Mouse (Mus musculus): ENCODE measurements at regions not wholly inside any gene's neighbourhood (a gene's known extent, or its start where the extent isn't known, plus 50 kb on each side); places are given as distances from the start of the nearest gene placed in this dataset.

DNA sequence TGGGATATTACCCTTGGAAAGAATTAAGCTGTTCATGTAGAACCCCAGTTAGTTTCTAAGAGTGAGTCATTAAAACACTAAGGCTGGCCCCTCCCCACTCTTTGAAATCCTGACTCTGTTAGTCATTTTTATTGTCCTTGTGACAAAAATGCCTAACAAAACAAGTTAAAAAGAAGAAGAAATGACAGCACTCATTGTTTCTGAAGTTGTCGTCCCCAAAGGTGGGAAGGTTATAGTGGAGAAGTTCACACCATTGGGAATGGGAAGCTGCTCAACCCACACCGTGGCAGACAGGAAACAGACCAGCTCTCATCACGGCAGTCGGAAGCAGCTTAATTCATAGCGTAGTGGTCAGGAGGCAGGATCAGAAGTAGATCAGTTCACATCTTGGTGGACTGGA, 128.4 kb upstream of the Auts2 start:
- Histone ChIP-seq H3K9me3 (no peaks in the 10 kb centered on the region), H3K4me3 (no peak overlapping the region), H3K27me3 (peaks cover 5% of the 10 kb centered on the region; the same call in 1 of the 2 replicates), H3K36me3 (no peaks in the 10 kb centered on the region), H3K9ac (no peak overlapping the region), H3K4me1 (replicated peaks) (0 out of 2 replicates have a peak, but pooled peaks cover 4% of the 10 kb centered on the region), H3K27ac (replicated peaks) (no peak overlapping the region), H3K4me2 (no peak overlapping the region)
- 36% methylated on average over 5 of the region's 5 CpGs for WGBS
- no peak for ATAC-seq (ENCODE audit: low read depth)

DNA sequence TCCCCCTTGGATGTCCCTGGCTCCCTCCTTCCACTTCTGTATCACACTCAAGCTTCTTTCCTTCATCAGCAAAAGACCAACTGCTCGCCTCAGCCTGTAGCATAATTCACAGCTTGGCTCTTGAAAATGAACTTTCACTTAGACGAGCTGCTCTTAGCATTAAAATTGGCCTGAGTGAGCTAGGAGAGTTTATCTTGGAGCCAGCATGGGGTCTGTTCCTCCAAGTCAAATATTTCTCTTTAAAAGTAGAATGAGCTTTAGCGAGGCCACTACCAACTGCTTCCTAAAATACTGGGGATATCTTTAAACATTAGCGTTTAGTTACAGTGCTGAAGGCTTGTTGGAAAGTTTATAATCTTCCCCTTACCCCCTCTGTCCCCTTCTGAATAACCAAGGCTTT, 124.2 kb upstream of the Auts2 start:
- peaks cover 4% of the 10 kb centered on the region; the same call in 1 of the 2 replicates for H3K27me3 ChIP-seq
- no peak overlapping the region for H3K9ac ChIP-seq
- H3K4me1 ChIP-seq (replicated peaks), result no peaks in the 10 kb centered on the region
- H3K36me3 ChIP-seq, result no peaks in the 10 kb centered on the region
- H3K4me2 ChIP-seq, result no peak overlapping the region
- WGBS, result 61% methylated on average over 4 of the region's 4 CpGs
- H3K9me3 ChIP-seq, result no peaks in the 10 kb centered on the region
- ATAC-seq (ENCODE audit: low read depth), result no peak
- no peak overlapping the region for H3K4me3 ChIP-seq
- no peak overlapping the region for H3K27ac ChIP-seq (replicated peaks)

DNA sequence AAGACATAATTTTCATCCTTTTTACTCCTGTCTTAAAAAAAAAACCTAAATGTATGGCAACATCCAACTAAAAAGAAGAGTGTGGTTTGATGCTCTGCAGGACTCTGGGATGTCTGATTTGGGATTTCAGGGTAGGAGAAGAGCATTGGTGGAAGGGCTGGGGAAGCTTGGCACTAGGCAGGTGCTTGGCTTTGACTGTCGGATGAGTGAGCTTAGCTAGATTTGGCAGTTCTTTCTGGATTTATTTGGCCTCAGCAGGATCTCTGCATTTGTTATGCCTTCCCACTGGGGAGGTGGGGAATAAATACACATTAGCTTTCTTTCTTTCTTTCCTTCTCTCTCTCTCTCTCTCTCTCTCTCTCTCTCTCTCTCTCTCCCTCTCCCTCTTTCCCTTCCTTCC, 118.1 kb upstream of the Auts2 start:
- Histone ChIP-seq H3K36me3 (no peaks in the 10 kb centered on the region), H3K9me3 (0 out of 2 replicates have a peak, but pooled peaks cover 5% of the 10 kb centered on the region), H3K4me1 (replicated peaks) (no peaks in the 10 kb centered on the region), H3K27me3 (no peaks in the 10 kb centered on the region), H3K4me2 (no peak overlapping the region), H3K4me3 (no peak overlapping the region), H3K9ac (no peak overlapping the region), H3K27ac (replicated peaks) (no peak overlapping the region)
- WGBS, result 43% methylated on average over 1 of the region's 1 CpGs
- no peak for ATAC-seq (ENCODE audit: low read depth)

DNA sequence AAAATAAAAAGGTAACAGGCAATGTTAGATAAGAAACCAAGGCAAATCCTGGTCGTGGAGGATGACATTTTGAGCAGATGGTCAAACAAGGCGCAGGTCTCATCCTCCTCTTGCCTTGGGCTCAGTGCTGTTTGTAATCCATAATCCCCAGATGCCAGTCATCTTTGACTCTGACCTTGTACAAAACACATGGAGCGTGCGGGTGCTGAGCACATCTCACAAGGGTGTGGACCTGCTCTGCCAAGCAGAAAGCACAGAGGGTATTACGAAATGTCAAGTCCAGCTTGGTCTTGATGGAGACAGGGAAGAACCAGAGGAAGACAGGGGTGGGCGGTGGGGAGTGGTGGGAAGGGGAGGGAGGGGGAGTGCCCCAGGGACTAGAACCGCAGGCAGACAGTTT, 116.9 kb upstream of the Auts2 start:
- Histone ChIP-seq H3K9ac (no peak overlapping the region), H3K4me1 (replicated peaks) (no peaks in the 10 kb centered on the region), H3K27me3 (no peaks in the 10 kb centered on the region), H3K36me3 (no peaks in the 10 kb centered on the region), H3K27ac (replicated peaks) (no peak overlapping the region), H3K4me2 (no peak overlapping the region), H3K4me3 (no peak overlapping the region), H3K9me3 (0 out of 2 replicates have a peak, but pooled peaks cover 5% of the 10 kb centered on the region)
- no peak for ATAC-seq (ENCODE audit: low read depth)
- 78% methylated on average over 7 of the region's 7 CpGs for WGBS

DNA sequence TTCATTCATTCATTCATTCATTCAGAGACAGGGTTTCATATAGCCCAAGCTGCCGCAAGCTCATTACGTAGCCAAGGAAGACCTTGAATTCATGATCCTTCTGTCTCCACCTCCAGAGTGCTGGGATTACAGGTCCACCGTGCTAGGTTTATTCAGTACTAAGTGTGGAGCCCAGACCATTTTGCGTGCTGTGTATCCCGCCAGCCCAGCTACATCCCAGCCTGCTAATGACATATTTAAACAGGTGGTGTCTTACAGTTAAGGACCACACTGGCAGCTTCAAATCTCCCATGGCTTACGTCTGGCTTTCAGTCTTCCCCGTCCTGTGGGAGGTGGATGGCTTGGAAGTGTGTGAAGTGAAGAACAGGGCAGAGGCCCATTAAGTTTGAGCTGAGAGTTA, 111.2 kb upstream of the Auts2 start:
- Histone ChIP-seq H3K36me3 (no peaks in the 10 kb centered on the region), H3K27ac (replicated peaks) (no peak overlapping the region), H3K4me2 (no peak overlapping the region), H3K9me3 (0 out of 2 replicates have a peak, but pooled peaks cover 5% of the 10 kb centered on the region), H3K4me1 (replicated peaks) (peaks cover 5% of the 10 kb centered on the region; the same call in 1 of the 2 replicates), H3K9ac (no peak overlapping the region), H3K4me3 (no peak overlapping the region), H3K27me3 (no peaks in the 10 kb centered on the region)
- no peak for ATAC-seq (ENCODE audit: low read depth)
- 83% methylated on average over 7 of the region's 7 CpGs for WGBS

DNA sequence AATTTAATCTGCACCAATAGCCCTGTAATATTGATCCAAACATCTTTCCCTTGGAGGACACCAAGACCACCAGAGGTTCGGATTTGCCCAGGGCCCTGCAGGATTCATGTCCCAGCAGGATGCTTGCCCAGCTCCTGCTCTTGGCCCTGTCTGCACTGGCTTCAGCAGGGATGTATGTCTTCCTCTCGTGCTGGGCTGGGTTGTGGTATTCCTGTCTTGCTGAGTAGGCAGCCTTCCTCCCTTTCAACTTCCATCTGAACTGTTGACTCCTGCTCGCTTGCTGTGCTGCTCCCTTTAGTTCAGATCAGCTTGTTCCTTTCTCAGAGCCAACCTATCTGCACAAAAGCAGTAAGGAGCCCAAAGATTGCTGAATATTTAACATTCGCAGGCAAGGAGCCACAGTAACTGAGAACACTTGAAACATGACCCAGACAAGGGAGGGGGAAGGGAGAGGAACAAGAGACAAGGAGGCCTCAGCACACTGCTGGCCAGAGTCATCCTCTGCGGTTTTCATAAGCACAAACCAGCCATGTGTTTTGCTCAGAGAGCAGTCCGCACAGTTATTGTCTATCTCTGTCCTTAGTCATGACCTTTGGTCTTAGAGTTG, 110.7 kb upstream of the Auts2 start:
- H3K27ac ChIP-seq (replicated peaks), result no peak overlapping the region
- H3K4me3 ChIP-seq, result no peak overlapping the region
- H3K4me1 ChIP-seq (replicated peaks), result peaks cover 5% of the 10 kb centered on the region; the same call in 1 of the 2 replicates
- 0 out of 2 replicates have a peak, but pooled peaks cover 5% of the 10 kb centered on the region for H3K9me3 ChIP-seq
- H3K4me2 ChIP-seq, result no peak overlapping the region
- H3K27me3 ChIP-seq, result peaks cover under 1% of the 10 kb centered on the region; the same call in 1 of the 2 replicates
- no peaks in the 10 kb centered on the region for H3K36me3 ChIP-seq
- WGBS, result 42% methylated on average over 6 of the region's 6 CpGs
- no peak overlapping the region for H3K9ac ChIP-seq
- no peak for ATAC-seq (ENCODE audit: low read depth)

DNA sequence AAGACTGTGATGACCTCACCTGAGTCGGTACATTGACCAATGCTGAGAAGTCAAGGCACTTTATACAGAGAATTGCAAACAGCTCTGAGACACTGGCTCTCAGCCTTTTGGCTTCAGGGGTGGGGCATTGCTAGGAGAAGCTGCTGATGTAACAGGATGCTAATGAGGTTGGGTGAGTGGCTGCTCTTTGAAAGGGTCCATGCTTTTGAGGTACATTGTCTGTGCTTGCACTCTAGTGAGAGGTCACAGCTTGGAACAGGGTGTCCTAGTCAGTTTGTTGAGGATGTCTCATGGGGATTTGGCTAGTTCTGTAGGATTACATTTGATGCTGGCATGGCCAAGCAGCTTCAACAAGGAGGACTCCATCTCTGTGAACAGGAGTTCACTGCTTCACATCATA, 109.1 kb upstream of the Auts2 start:
- H3K4me2 ChIP-seq, result no peak overlapping the region
- peaks cover 6% of the 10 kb centered on the region; the same call in 1 of the 2 replicates for H3K27me3 ChIP-seq
- no peak overlapping the region for H3K9ac ChIP-seq
- no peak overlapping the region for H3K27ac ChIP-seq (replicated peaks)
- H3K4me3 ChIP-seq, result no peak overlapping the region
- no peak for ATAC-seq (ENCODE audit: low read depth)
- H3K4me1 ChIP-seq (replicated peaks), result peaks cover 5% of the 10 kb centered on the region; the same call in 1 of the 2 replicates
- no peaks in the 10 kb centered on the region for H3K36me3 ChIP-seq
- 46% methylated on average over 1 of the region's 1 CpGs for WGBS
- 0 out of 2 replicates have a peak, but pooled peaks cover 4% of the 10 kb centered on the region for H3K9me3 ChIP-seq

DNA sequence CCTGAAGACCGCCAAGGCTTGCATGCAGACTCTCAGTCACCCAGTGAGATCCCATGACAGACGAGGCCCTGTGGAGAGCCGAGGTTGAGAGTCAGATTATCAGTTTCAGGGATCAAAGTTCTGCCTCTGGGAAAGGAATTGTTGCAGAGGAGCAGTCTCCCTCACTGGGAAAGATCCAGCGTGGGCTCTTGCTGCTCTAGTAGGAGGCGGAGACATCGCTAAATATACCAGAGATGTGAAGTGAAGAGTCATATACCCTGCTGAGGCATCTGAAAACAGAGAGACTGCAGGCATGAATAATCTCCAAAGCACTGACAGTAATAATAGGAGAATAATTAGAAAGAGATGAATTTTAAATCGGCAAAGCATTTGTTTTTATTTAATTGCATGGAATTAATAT, 106.6 kb upstream of the Auts2 start:
- ATAC-seq (ENCODE audit: low read depth), result no peak
- Histone ChIP-seq H3K4me3 (no peak overlapping the region), H3K36me3 (no peaks in the 10 kb centered on the region), H3K4me2 (no peak overlapping the region), H3K9me3 (no peaks in the 10 kb centered on the region), H3K27ac (replicated peaks) (no peak overlapping the region), H3K4me1 (replicated peaks) (peaks cover 5% of the 10 kb centered on the region; the same call in 1 of the 2 replicates), H3K27me3 (peaks cover 6% of the 10 kb centered on the region; the same call in 1 of the 2 replicates), H3K9ac (no peak overlapping the region)
- WGBS, result 64% methylated on average over 7 of the region's 7 CpGs

DNA sequence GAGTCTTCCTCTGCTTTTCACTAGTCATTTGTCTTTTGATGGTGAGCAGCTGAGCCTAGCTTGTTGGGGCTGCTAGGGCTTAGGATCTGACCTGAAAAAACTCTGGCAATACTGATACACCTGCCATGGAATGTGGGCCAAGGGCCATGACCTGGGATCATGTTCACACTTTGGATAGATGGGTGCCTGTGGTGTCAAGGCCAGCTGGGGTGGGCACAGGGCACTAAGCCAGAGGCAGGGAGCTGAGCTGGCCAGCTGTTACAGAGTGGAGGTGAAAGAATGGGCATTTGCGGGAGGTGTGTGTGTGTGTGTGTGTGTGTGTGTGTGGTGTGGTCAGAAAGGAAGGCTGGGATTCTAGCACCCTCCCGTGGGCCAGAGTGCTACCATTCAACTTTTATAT, 105.6 kb upstream of the Auts2 start:
- Histone ChIP-seq H3K4me2 (no peak overlapping the region), H3K27me3 (peaks cover 6% of the 10 kb centered on the region; the same call in 1 of the 2 replicates), H3K9me3 (no peaks in the 10 kb centered on the region), H3K4me3 (no peak overlapping the region), H3K36me3 (no peaks in the 10 kb centered on the region), H3K9ac (no peak overlapping the region), H3K27ac (replicated peaks) (no peak overlapping the region), H3K4me1 (replicated peaks) (peaks cover 3% of the 10 kb centered on the region; the same call in 1 of the 2 replicates)
- ATAC-seq (ENCODE audit: low read depth), result no peak
- WGBS, result 86% methylated on average over 1 of the region's 2 CpGs

DNA sequence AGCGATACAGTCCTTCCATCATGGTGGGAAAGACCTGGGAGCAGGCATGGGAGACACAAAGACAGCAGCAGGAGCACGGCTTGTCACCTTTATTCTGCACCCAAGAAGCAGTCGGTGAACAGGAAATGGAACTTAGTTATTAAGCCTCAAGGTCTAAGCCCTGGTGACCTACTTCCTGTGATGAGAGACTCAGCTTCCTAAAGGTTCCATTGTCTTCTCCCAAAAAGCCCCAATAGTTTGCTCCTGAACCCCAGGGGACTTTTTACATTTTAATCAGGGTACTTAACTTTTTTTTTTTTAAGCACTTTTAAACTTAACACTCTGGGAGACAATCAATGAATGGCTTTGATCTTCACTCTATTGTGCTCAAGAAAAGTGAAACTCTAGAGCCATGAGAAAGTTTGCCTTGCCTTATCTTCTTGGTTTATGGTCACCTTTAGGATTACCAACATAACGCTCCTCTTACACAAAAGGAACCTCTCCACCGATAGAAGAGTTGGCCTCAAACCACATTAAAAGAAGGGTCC, 101.6 kb upstream of the Auts2 start:
- no peak overlapping the region for H3K4me2 ChIP-seq
- H3K36me3 ChIP-seq, result no peaks in the 10 kb centered on the region
- peaks cover 6% of the 10 kb centered on the region; the same call in 1 of the 2 replicates for H3K27me3 ChIP-seq
- no peak overlapping the region for H3K27ac ChIP-seq (replicated peaks)
- 64% methylated on average over 5 of the region's 5 CpGs for WGBS
- H3K9ac ChIP-seq, result no peak overlapping the region
- no peaks in the 10 kb centered on the region for H3K9me3 ChIP-seq
- ATAC-seq (ENCODE audit: low read depth), result no peak
- H3K4me1 ChIP-seq (replicated peaks), result no peaks in the 10 kb centered on the region
- H3K4me3 ChIP-seq, result no peak overlapping the region

DNA sequence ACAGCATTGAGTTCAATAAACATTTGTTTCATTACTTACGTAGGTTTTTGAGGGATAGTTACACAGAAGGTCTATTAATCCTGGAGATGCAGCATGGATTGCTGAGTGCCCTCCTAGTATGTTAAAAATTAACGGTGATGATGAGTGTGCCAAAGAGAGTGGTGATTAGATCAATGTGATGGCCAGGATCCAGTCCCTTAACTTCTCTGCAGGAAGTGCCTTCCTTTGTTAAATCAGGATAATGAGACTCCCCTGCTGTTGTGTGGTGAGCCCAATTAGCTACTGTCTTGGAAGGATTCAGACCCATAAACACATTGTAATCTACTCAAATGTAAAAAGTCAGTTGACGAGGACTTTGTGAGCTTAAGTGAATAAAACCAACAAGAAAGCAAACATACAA, 100.1 kb upstream of the Auts2 start:
- Histone ChIP-seq H3K4me1 (replicated peaks) (peaks cover 5% of the 10 kb centered on the region; the same call in 1 of the 2 replicates), H3K36me3 (no peaks in the 10 kb centered on the region), H3K9me3 (no peaks in the 10 kb centered on the region), H3K4me3 (no peak overlapping the region), H3K9ac (no peak overlapping the region), H3K27me3 (0 out of 2 replicates have a peak, but pooled peaks cover under 1% of the 10 kb centered on the region), H3K4me2 (no peak overlapping the region), H3K27ac (replicated peaks) (no peak overlapping the region)
- WGBS, result 46% methylated on average over 3 of the region's 3 CpGs
- ATAC-seq (ENCODE audit: low read depth), result no peak

DNA sequence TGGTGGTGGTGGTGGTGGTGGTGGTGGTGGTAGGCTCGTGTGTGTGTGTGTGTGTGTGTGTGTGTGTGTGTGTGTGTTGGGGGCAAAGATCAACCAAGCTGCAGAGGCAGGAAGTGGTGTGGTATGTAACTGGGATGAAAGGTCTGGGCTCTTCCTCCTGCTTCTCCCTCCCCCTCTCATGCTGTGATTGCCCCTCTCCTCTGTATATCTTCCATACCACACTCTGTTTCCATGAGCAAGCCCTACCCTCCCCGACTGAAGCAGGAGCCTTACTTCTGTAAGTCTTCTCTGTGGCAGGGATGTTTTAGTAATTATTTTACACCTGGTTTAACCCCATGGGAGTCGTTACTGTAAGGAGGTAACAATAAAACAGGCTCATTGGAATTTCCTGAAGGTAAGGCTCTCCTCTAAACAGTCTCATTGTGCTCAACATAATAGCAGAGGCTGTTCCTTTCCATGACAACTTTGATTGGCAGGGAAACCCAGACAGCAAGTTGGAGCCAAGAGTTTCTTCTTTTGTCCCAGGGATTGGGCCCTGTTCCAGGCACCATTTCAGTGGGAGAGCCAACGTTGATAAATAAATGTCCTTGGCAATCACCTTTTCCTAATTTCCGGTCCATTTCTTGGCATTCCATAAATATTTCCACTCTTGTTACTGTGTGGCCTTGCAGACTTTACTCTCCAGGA, 90.2 kb upstream of the Auts2 start:
- no peaks in the 10 kb centered on the region for H3K27me3 ChIP-seq
- no peak; the same call in 1 of the 2 replicates for ATAC-seq (ENCODE audit: low read depth)
- H3K4me1 ChIP-seq (replicated peaks), result 0 out of 2 replicates have a peak, but pooled peaks cover under 1% of the 10 kb centered on the region
- no peaks in the 10 kb centered on the region for H3K36me3 ChIP-seq
- H3K27ac ChIP-seq (replicated peaks), result no peak overlapping the region
- no peak overlapping the region for H3K4me3 ChIP-seq
- 30% methylated on average over 4 of the region's 5 CpGs for WGBS
- no peak overlapping the region for H3K9ac ChIP-seq
- H3K9me3 ChIP-seq, result peaks cover 4% of the 10 kb centered on the region; the same call in 1 of the 2 replicates
- no peak overlapping the region for H3K4me2 ChIP-seq

Data from neural tube, embryonic 13.5 days (tissue).